Mouse (Mus musculus): Measurements from ENCODE around the gene Emc8. TPM values are rescaled to one million over a fixed set of nuclear protein-coding genes. Genes with fewer than 3 reads are reported as not detected.

Emc8 gene
- polyA plus RNA-seq, 1 experiment, result 53.2 TPM

- peak; percentile 55 to 81 for DNase-seq (ENCODE audit: extremely low spot score in 1 of 2, low spot score in 1 of 2)
Observed at GRCm38 (mm10) chr8:120644663-120645062, 23.7 kb downstream of the Emc8 start.

GRCm38 (mm10) chr8:120642031-120642662 is 26.2 kb downstream of the Emc8 start:
- no peak for DNase-seq (ENCODE audit: extremely low spot score in 1 of 2, low spot score in 1 of 2)

GRCm38 (mm10) chr8:120641245-120641644 is 27.1 kb downstream of the Emc8 start:
- DNase-seq (ENCODE audit: extremely low spot score in 1 of 2, low spot score in 1 of 2), result no peak

GRCm38 (mm10) chr8:120634329-120634839 is 34.0 kb downstream of the Emc8 start:
- DNase-seq (ENCODE audit: extremely low spot score in 1 of 2, low spot score in 1 of 2), result peak in 1 of 2 experiments; percentile 45

GRCm38 (mm10) chr8:120633665-120634271 is 34.6 kb downstream of the Emc8 start:
- DNase-seq (ENCODE audit: extremely low spot score in 1 of 2, low spot score in 1 of 2), result no peak

GRCm38 (mm10) chr8:120632969-120633664 is 35.3 kb downstream of the Emc8 start:
- no peak for DNase-seq (ENCODE audit: extremely low spot score in 1 of 2, low spot score in 1 of 2)

- DNase-seq (ENCODE audit: extremely low spot score in 1 of 2, low spot score in 1 of 2), result no peak
Observed at GRCm38 (mm10) chr8:120631441-120632375, 36.7 kb downstream of the Emc8 start.

- DNase-seq (ENCODE audit: extremely low spot score in 1 of 2, low spot score in 1 of 2), result no peak
Observed at GRCm38 (mm10) chr8:120630848-120631247, 37.5 kb downstream of the Emc8 start.

GRCm38 (mm10) chr8:120630031-120630430 is 38.3 kb downstream of the Emc8 start:
- DNase-seq (ENCODE audit: extremely low spot score in 1 of 2, low spot score in 1 of 2), result no peak

- DNase-seq (ENCODE audit: extremely low spot score in 1 of 2, low spot score in 1 of 2), result no peak
Observed at GRCm38 (mm10) chr8:120627298-120627697, 41.1 kb downstream of the Emc8 start.

- no peak for DNase-seq (ENCODE audit: extremely low spot score in 1 of 2, low spot score in 1 of 2)
Observed at GRCm38 (mm10) chr8:120626461-120626860, 41.9 kb downstream of the Emc8 start.

GRCm38 (mm10) chr8:120623608-120624007 is 44.8 kb downstream of the Emc8 start:
- no peak for DNase-seq (ENCODE audit: extremely low spot score in 1 of 2, low spot score in 1 of 2)

- DNase-seq (ENCODE audit: extremely low spot score in 1 of 2, low spot score in 1 of 2), result no peak
Observed at GRCm38 (mm10) chr8:120622161-120622560, 46.2 kb downstream of the Emc8 start.

GRCm38 (mm10) chr8:120620441-120620840 is 47.9 kb downstream of the Emc8 start:
- no peak for DNase-seq (ENCODE audit: extremely low spot score in 1 of 2, low spot score in 1 of 2)

- peak; percentile 38 to 45 for DNase-seq (ENCODE audit: extremely low spot score in 1 of 2, low spot score in 1 of 2)
Observed at GRCm38 (mm10) chr8:120619235-120620180, 48.9 kb downstream of the Emc8 start.

- DNase-seq (ENCODE audit: extremely low spot score in 1 of 2, low spot score in 1 of 2), result peak in 1 of 2 experiments; percentile 81
Observed at GRCm38 (mm10) chr8:120618110-120618509, 50.3 kb downstream of the Emc8 start.

GRCm38 (mm10) chr8:120616663-120617626 is 51.4 kb downstream of the Emc8 start:
- DNase-seq (ENCODE audit: extremely low spot score in 1 of 2, low spot score in 1 of 2), result no peak

GRCm38 (mm10) chr8:120614491-120614890 is 53.9 kb downstream of the Emc8 start:
- no peak for DNase-seq (ENCODE audit: extremely low spot score in 1 of 2, low spot score in 1 of 2)

Measured in frontal cortex, adult 2 months (tissue).